Mouse (Mus musculus) frontal cortex, adult (tissue): Measurements from ENCODE around the gene Sumo3.

Experiments
- ATAC-seq: cut with Nextera tagmentation; 2 replicates; pipeline ENCODE4 v1.9.2; 2017; ENCODE audit warnings: mild to moderate bottlenecking, moderate library complexity, mixed read lengths; ENCODE audit not compliant: low TSS enrichment

Sumo3 gene

DNA sequence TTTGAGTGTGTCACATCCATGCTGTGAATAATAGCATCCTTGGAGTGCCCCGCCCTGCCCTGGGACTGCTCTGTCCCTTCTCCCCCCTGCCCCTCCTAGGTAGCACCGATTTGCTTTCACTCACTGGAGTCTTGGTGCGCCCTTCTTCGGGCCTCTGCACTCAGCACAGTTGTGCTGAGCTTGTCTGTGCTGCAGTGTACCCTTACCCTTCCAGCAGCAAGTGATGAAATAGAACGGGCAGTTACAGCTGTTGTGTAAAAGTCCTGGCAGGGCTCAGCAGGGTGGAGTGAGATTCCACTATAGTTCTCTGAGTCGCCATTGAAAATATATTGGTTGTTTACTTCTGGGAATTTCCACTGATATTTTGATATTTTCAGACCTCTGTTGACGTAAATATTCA is 20.1 kb downstream of the Sumo3 start:
- no peak for ATAC-seq

GRCm38 (mm10) chr10:77626591-77626990 is 20.7 kb downstream of the Sumo3 start:
- ATAC-seq, result no peak

GRCm38 (mm10) chr10:77627497-77627896 is 21.6 kb downstream of the Sumo3 start:
- peak; percentile 53 for ATAC-seq

- ATAC-seq, result no peak
Observed at GRCm38 (mm10) chr10:77629163-77629562, 23.3 kb downstream of the Sumo3 start.

DNA sequence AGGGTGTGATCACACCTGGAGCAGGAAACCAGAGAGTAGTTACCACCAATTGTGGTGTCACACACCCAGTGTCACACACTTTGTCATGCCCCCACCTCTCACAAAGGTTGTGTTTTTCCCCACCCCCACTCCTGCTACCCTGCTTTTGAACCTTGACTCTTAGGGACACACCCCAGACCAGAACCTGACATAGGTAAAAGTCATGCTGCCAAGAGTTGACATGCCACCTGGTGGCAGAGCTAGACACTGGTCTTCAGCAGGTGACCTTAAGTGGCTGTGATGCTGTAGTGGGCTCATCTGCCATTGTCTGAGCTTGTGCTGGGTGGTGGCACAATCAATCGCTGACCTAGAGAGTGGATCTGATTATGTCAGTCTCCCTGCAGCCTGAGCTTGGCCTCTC is 24.1 kb downstream of the Sumo3 start:
- no peak for ATAC-seq

- ATAC-seq, result no peak
Observed at GRCm38 (mm10) chr10:77634016-77634415, 28.1 kb downstream of the Sumo3 start.

- ATAC-seq, result no peak
Observed at GRCm38 (mm10) chr10:77634452-77635231, 28.7 kb downstream of the Sumo3 start.

GRCm38 (mm10) chr10:77636234-77636922 is 30.5 kb downstream of the Sumo3 start:
- ATAC-seq, result peak; percentile 95

GRCm38 (mm10) chr10:77638956-77639355 is 33.1 kb downstream of the Sumo3 start:
- ATAC-seq, result no peak

DNA sequence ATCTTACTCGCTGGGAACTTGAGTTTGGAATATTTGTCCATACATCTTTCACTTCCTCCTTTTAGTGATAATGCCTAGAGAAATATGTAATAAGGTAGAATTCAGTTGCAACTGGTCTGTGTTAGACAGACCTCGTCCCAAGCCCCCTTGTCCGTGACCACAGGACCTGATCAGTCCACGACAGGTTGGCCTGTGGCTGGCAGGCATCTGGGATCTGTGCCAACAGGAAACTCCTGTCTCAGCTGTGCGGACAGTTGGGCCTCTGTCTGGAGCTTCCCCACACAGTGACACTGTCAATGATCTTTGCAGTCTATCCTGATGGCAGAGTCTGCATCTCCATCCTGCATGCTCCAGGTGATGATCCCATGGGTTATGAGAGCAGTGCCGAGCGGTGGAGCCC is 37.3 kb downstream of the Sumo3 start:
- no peak for ATAC-seq

GRCm38 (mm10) chr10:77645571-77645970 is 39.7 kb downstream of the Sumo3 start:
- no peak for ATAC-seq

- ATAC-seq, result no peak
Observed at GRCm38 (mm10) chr10:77647461-77647860, 41.6 kb downstream of the Sumo3 start.

- no peak for ATAC-seq
Observed at GRCm38 (mm10) chr10:77647901-77648300, 42.0 kb downstream of the Sumo3 start.

- no peak for ATAC-seq
Observed at GRCm38 (mm10) chr10:77652046-77652445, 46.1 kb downstream of the Sumo3 start.

GRCm38 (mm10) chr10:77658286-77658994 is 52.5 kb downstream of the Sumo3 start:
- no peak for ATAC-seq

- no peak for ATAC-seq
Observed at GRCm38 (mm10) chr10:77663949-77664665, 58.2 kb downstream of the Sumo3 start.

DNA sequence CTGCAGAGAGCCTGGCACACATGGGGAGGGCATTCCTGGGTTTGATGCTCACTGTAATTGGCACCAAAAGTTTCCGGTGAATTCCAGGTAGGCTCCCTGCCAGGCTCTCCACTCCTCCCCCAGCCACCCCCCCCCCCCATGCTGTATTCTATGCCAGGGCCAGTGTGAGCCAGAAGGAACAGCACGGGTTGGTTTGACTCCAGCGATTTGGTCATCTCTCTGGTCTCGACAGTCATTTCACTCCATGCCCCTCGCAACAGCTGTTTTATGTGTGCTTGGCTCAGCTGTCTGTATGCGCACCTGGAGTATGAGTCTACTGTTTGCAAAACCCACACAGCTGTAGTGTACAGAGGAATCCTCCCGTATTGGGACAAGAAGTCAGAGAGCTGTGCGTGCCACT is 60.4 kb downstream of the Sumo3 start:
- ATAC-seq, result no peak

DNA sequence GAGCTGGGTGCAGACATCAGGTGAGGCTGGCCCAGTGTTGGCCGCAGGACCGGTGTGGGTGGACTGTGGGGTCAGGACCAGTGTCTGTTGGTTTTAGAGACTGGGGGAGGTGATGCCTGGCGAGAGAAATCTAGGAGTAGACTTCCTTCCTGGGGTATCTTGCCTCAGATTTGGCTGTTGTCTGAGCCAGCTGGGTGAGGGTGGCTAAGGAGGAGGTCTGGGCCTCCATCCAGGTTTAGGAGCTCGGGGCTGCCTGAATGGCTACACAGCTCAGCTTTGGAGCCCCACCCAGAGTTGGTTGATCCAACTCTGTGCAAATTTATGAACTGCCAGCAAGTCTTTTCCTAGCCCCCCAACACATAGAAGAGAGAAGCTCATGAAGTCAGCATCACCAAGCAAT is 61.5 kb downstream of the Sumo3 start:
- ATAC-seq, result peak; percentile 88
